Mouse (Mus musculus) neural tube, embryonic 13.5 days (tissue): ENCODE results near the gene Ppfia2. TPM values are rescaled to one million over a fixed set of nuclear protein-coding genes. Genes with fewer than 3 reads are reported as not detected.
A peak's percentile ranks its signal among the peaks of the same experiment; 100 is the strongest.

Source experiments
- ATAC-seq: fragments of 200-750 bp; cut with Nextera tagmentation; 2 replicates; pipeline ENCODE4 v1.8.0; 2017; ENCODE audit warnings: low read depth, mild to moderate bottlenecking, moderate TSS enrichment, moderate library complexity
- H3K27ac ChIP-seq: fragments of 300-500 bp; sonication (generic); replicated peaks from 2 replicates; pipeline ENCODE4 v1.5.1; 2015; ENCODE audit warnings: moderate library complexity, mild to moderate bottlenecking, inconsistent platforms
- H3K27me3 ChIP-seq: fragments of 300-500 bp; sonication (generic); 2 replicates; pipeline ENCODE4 v1.6.1; 2015; ENCODE audit warnings: mild to moderate bottlenecking, inconsistent platforms
- H3K36me3 ChIP-seq: fragments of 300-500 bp; sonication (generic); 2 replicates; pipeline ENCODE4 v1.6.1; 2015; ENCODE audit warnings: mild to moderate bottlenecking, inconsistent platforms
- H3K4me1 ChIP-seq: fragments of 300-500 bp; sonication (generic); replicated peaks from 2 replicates; pipeline ENCODE4 v1.6.1; 2015; ENCODE audit warnings: inconsistent platforms
- H3K4me2 ChIP-seq: fragments of 300-500 bp; sonication (generic); 2 replicates; pipeline ENCODE4 v1.6.1; 2015; ENCODE audit warnings: inconsistent platforms, mild to moderate bottlenecking, moderate library complexity
- H3K4me3 ChIP-seq: fragments of 300-500 bp; sonication (generic); 2 replicates; pipeline ENCODE4 v1.5.1; 2015; ENCODE audit warnings: mild to moderate bottlenecking, inconsistent platforms
- H3K9ac ChIP-seq: fragments of 300-500 bp; sonication (generic); 2 replicates; pipeline ENCODE4 v1.6.1; 2015; ENCODE audit warnings: moderate library complexity, mild to moderate bottlenecking, inconsistent platforms
- H3K9me3 ChIP-seq: fragments of 300-500 bp; sonication (generic); 2 replicates; pipeline ENCODE4 v1.6.1; 2016; ENCODE audit warnings: inconsistent platforms
- WGBS: fragments of 180-500 bp; shearing (Covaris S2); methylation state at CpG from one replicate; pipeline ENCODE4 v1.1.7; 2015; 5-methylcytosine and 5-hydroxymethylcytosine counted together
- polyA plus RNA-seq: library from polyadenylated mRNA; unstranded; fragments of >200 nt; fragmentation: Nextera tagmentation; extraction: Ambion mirVana; gene quantifications from 2 replicates; pipeline ENCODE4 v1.2.1, GENCODE M21; 2015

The Ppfia2 gene
- 17.5 and 18.6 TPM in 2 replicates for polyA plus RNA-seq

DNA sequence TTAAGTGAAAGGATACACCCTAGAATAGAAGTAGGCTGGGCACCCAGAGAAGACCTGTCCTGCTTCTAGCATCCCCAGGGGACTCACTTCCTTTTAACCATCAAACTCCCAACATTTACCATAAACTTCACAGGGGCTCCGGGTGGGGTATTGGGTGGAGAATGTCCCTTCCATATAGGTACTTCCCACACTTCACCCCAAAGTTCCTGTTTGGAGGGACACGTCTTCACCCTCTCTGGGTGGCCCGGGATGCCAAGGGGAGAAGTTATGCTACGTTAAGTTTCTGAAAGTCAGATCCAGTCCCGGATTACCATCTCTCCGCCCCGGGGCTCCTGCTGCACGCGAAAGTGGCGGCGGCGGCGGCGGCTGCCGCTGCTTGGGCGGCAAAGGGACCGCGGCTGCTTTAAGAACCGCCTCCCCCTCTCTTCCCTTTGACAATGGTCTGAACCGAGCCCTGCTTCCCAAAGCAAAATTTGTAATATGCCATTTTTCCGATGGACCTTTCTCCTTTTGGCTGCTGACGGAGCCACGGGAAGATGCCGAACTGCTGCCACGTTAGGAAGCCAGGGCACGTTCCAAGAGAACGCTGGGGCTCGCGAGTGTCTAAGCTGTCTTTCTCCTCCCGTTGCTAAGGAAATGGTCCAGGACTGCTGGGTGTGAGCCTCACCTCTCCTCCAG, at the start of gene Ppfia2:
Ppfia2 (plus strand) TSS at position 485 of the 678 bp plus-strand sequence.
- Histone ChIP-seq H3K4me1 (peaks cover 14% of the 10 kb centered on the region; the same call in 1 of the 2 replicates), H3K4me3 (peak within 1 kb of the TSS; percentile 73), H3K36me3 (no peaks in the 10 kb centered on the region), H3K27ac (peak within 1 kb of the TSS; percentile 89), H3K9me3 (no peaks in the 10 kb centered on the region), H3K9ac (peak within 1 kb of the TSS; percentile 74), H3K27me3 (no peaks in the 10 kb centered on the region), H3K4me2 (peak within 1 kb of the TSS; percentile 87)
- under 1% methylated on average over 30 of the region's 30 CpGs for WGBS
- peak; percentile 92 for ATAC-seq

- peak overlapping the region; percentile 73 for H3K4me3 ChIP-seq
- peak overlapping the region; percentile 89 for H3K27ac ChIP-seq
- H3K9ac ChIP-seq, result peak overlapping the region; percentile 74
- no peaks in the 10 kb centered on the region for H3K36me3 ChIP-seq
- H3K9me3 ChIP-seq, result no peaks in the 10 kb centered on the region
- peak; percentile 93 for ATAC-seq
- 2% methylated on average over 19 of the region's 19 CpGs for WGBS
- peaks cover 14% of the 10 kb centered on the region; the same call in 1 of the 2 replicates for H3K4me1 ChIP-seq
- no peaks in the 10 kb centered on the region for H3K27me3 ChIP-seq
- peak overlapping the region; percentile 87 for H3K4me2 ChIP-seq
Measured at GRCm38 (mm10) chr10:106468956-106469721, 1.0 kb upstream of the Ppfia2 start.

DNA sequence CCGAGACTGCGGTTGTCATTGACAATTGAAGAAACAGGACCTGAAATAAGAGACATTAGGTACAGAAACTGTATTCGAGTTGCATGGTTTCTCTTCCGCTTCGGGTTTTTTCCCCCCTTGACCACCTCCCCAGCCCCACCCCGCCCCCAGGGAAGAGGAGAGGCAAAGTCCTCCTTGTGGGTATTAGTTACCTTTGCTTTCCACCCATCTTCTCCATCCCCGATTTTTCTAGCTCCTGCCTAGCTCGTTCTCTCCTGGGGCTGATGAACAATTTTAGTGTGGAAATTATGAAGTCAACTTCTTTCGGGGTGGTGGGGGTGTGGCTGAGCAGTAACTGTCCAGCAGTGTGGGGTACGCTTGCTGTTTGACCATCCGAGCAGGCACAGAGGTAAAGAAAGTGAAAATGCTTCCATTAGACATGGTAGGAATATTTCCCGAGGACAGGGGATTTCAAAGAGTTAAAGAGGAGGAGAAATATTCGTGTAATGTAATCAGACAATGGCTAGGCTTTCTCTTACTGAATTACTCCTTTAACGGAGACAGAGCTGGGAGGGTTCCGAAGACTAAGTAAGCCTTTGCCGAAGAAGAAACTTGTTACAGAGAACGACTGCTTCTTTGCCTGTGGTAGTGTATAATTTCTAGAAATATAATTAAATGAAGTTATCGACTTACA, 530 bp downstream of the Ppfia2 start:
- peak overlapping the region; percentile 73 for H3K4me3 ChIP-seq
- WGBS, result 7% methylated on average over 18 of the region's 18 CpGs
- peaks cover 14% of the 10 kb centered on the region; the same call in 1 of the 2 replicates for H3K4me1 ChIP-seq
- peak overlapping the region; percentile 87 for H3K4me2 ChIP-seq
- peak overlapping the region; percentile 74 for H3K9ac ChIP-seq
- H3K36me3 ChIP-seq, result no peaks in the 10 kb centered on the region
- no peaks in the 10 kb centered on the region for H3K9me3 ChIP-seq
- H3K27ac ChIP-seq, result peak overlapping the region; percentile 89
- ATAC-seq, result peak; percentile 9
- no peaks in the 10 kb centered on the region for H3K27me3 ChIP-seq

DNA sequence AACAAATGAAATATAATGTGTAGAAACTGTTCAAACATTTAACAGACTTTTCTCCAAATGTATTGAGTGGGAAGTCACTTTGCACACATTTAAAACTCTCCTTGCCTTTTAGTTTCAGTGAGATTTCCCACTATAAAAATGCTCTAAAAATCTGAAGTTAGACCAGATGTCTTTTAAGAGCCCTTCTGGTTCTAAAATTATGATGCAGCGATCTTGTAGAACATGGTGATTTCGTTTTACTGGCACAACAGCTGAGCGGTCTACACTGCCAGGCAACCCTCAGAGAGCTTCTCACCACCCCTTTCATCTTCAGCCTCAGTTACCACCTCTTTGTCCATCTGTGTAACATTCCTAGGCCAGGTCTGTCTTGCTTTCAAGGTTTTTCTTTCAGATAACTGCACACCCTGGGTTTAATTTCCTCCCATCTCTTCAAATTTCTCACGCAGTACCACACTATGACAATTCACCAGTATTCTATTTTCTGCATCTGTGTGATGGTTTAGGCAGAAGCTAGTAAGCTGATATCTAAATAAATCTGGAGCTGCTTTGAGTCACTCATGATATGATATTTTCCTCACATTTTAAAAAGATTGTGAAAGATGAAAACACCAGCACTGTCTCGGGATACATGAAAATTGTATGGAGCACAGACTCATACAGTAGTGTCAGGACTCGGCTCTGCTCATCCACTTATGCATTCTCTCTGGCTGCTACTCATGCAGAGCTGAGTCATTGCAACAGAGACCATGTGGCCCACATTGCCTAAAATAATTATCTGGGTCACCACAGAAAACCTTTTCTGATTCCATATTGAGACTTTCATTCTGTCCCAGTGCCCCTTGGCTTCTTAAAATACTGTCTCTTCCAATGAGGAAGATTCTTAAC, 39.4 kb downstream of the Ppfia2 start:
- WGBS, result 89% methylated on average over 6 of the region's 6 CpGs
- Histone ChIP-seq H3K27me3 (no peaks in the 10 kb centered on the region), H3K36me3 (no peaks in the 10 kb centered on the region), H3K4me3 (no peak overlapping the region), H3K27ac (no peak overlapping the region), H3K4me2 (no peak overlapping the region), H3K9ac (no peak overlapping the region), H3K9me3 (no peaks in the 10 kb centered on the region), H3K4me1 (no peaks in the 10 kb centered on the region)
- ATAC-seq, result no peak

- Histone ChIP-seq H3K4me2 (no peak overlapping the region), H3K36me3 (no peaks in the 10 kb centered on the region), H3K27ac (no peak overlapping the region), H3K27me3 (no peaks in the 10 kb centered on the region), H3K9me3 (no peaks in the 10 kb centered on the region), H3K4me3 (no peak overlapping the region), H3K9ac (no peak overlapping the region), H3K4me1 (no peaks in the 10 kb centered on the region)
- 43% methylated on average over 4 of the region's 4 CpGs for WGBS
- no peak for ATAC-seq
Measured at GRCm38 (mm10) chr10:106566036-106566435, 95.9 kb downstream of the Ppfia2 start.

DNA sequence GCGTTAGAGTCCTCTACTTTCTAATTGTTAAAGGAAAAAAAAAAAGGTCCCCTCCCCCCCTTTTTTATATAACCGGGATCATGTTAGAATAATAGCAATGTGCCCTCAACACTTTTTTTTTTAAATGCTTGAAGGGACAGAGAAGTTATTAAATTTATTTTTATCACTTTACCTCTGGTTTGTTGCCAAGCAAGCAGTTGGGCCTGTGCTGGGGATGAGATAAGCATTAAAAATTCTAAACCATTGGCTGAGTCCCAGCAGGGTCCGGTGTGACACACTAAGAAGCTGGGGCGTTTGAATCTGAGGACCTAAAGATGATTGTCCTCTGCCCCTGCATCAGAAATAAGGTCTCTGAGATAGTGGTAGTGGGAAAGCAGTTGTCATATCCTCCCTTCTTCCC, 114.9 kb downstream of the Ppfia2 start:
- H3K27ac ChIP-seq, result no peak overlapping the region
- H3K4me3 ChIP-seq, result no peak overlapping the region
- no peaks in the 10 kb centered on the region for H3K36me3 ChIP-seq
- WGBS, result 80% methylated on average over 4 of the region's 4 CpGs
- no peaks in the 10 kb centered on the region for H3K27me3 ChIP-seq
- ATAC-seq, result no peak
- no peaks in the 10 kb centered on the region for H3K4me1 ChIP-seq
- no peak overlapping the region for H3K9ac ChIP-seq
- H3K4me2 ChIP-seq, result no peak overlapping the region
- no peaks in the 10 kb centered on the region for H3K9me3 ChIP-seq

- H3K4me1 ChIP-seq, result no peaks in the 10 kb centered on the region
- ATAC-seq, result no peak
- no peaks in the 10 kb centered on the region for H3K27me3 ChIP-seq
- no peak overlapping the region for H3K4me3 ChIP-seq
- WGBS, result 4% methylated on average over 4 of the region's 4 CpGs
- H3K27ac ChIP-seq, result no peak overlapping the region
- no peaks in the 10 kb centered on the region for H3K9me3 ChIP-seq
- no peak overlapping the region for H3K4me2 ChIP-seq
- H3K36me3 ChIP-seq, result no peaks in the 10 kb centered on the region
- no peak overlapping the region for H3K9ac ChIP-seq
Measured at GRCm38 (mm10) chr10:106585476-106586080, 115.4 kb downstream of the Ppfia2 start.

- ATAC-seq, result no peak
- no peaks in the 10 kb centered on the region for H3K27me3 ChIP-seq
- no peaks in the 10 kb centered on the region for H3K36me3 ChIP-seq
- no peak overlapping the region for H3K4me2 ChIP-seq
- 76% methylated on average over 5 of the region's 5 CpGs for WGBS
- H3K9ac ChIP-seq, result no peak overlapping the region
- H3K4me1 ChIP-seq, result no peaks in the 10 kb centered on the region
- no peak overlapping the region for H3K27ac ChIP-seq
- no peak overlapping the region for H3K4me3 ChIP-seq
- H3K9me3 ChIP-seq, result no peaks in the 10 kb centered on the region
Measured at GRCm38 (mm10) chr10:106587817-106588216, 117.7 kb downstream of the Ppfia2 start.

DNA sequence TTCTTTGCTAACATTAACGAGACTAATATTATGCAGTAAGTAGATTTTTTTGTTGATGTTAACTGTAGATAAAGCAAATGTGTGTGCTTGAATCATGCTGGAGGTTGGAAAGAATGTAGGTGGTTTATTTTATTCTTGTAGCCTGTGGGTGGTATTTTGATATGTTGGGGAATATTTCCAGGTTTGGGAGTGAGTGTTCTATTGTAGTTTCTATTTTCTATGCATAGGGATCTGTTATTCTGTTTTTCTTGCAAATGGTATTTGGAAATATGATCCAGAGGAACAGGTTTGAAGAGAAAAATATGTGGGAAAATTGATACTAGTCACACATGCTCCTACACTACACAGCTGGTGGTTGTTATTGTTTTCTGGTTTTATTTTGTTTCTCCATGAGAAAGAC, 120.8 kb downstream of the Ppfia2 start:
- Histone ChIP-seq H3K27me3 (no peaks in the 10 kb centered on the region), H3K4me2 (no peak overlapping the region), H3K27ac (no peak overlapping the region), H3K9ac (no peak overlapping the region), H3K4me1 (no peaks in the 10 kb centered on the region), H3K9me3 (no peaks in the 10 kb centered on the region), H3K4me3 (no peak overlapping the region), H3K36me3 (no peaks in the 10 kb centered on the region)
- no peak for ATAC-seq
- WGBS, result 86% methylated on average over 1 of the region's 1 CpGs

DNA sequence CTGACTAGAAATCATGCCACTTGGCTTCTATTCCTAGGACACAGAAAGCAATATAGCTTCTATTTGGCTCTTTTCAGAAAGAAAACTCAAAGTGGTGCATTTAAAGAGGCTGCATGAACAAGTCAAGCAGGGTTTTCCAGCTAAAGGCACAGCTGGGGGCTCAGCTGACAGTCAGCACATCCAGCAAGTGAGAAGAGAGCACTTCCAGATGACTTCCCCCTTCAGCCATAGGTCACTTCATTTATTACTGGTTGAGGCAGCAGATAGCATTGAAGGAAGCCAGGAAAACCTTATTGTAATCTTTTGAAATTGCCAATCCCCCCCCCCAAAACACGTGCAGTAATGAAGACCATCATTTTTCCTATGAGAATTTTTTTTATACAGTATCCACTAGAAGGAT, 126.8 kb downstream of the Ppfia2 start:
- WGBS, result 58% methylated on average over 1 of the region's 1 CpGs
- no peaks in the 10 kb centered on the region for H3K36me3 ChIP-seq
- no peaks in the 10 kb centered on the region for H3K9me3 ChIP-seq
- H3K27ac ChIP-seq, result no peak overlapping the region
- ATAC-seq, result no peak
- no peak overlapping the region for H3K4me3 ChIP-seq
- no peak overlapping the region for H3K9ac ChIP-seq
- H3K27me3 ChIP-seq, result no peaks in the 10 kb centered on the region
- no peak overlapping the region for H3K4me2 ChIP-seq
- H3K4me1 ChIP-seq, result no peaks in the 10 kb centered on the region

DNA sequence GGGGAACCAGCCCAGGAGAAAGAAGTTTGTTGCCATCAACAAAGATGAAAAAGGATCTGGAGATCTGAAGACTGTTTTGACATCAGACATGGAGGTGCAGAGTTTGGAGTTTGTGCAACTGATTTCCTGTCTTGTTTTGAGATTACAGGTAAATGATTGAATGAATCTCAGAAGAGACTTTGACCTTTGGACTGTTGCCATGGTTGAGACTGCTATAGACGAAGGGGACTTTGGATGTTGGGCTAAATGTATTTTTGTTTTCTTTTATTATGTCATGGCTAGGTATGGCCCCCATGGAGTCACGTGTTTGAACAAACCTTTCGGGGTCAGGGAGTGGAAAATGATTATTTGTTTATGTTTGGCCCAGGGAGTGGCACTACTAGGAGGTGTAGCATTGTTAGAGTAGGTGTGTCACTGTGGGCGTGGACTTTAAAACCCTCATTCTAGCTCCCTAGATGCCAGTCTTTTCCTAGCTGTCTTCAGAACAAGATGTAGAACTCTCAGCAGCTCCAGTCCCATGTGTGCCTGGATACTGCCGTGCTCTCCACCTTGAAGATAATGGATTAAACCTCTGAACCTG, 133.3 kb downstream of the Ppfia2 start:
- Histone ChIP-seq H3K4me1 (no peaks in the 10 kb centered on the region), H3K27me3 (no peaks in the 10 kb centered on the region), H3K27ac (no peak overlapping the region), H3K9me3 (no peaks in the 10 kb centered on the region), H3K4me2 (no peak overlapping the region), H3K36me3 (no peaks in the 10 kb centered on the region), H3K9ac (no peak overlapping the region), H3K4me3 (no peak overlapping the region)
- no peak for ATAC-seq
- WGBS, result 84% methylated on average over 5 of the region's 5 CpGs
